Mouse (Mus musculus): ENCODE measurements around the gene Tmem181a. TPM values are rescaled to one million over a fixed set of nuclear protein-coding genes. Genes with fewer than 3 reads are reported as not detected.
"Not testable (repeated sequence)": the region's sequence is repeated elsewhere in the genome, so short reads cannot be mapped to it uniquely, and the experiment has no call there.

Gene Tmem181a
- 1 to 10 TPM; 3.7 to 4.2 TPM for total RNA-seq (2021)
- long read RNA-seq, experiment 1, full-length matches to known transcripts = 5 of 7 reads
- long read RNA-seq, experiment 1, partial matches to known transcripts = 1 of 7 reads
- long read RNA-seq, experiment 1, other reads (novel, unspliced or antisense) = 1 of 7 reads
- long read RNA-seq, experiment 2, full-length matches to known transcripts = 6 of 10 reads
- long read RNA-seq, experiment 2, partial matches to known transcripts = 4 of 10 reads
- long read RNA-seq, experiment 2, other reads (novel, unspliced or antisense) = 0 of 10 reads

- not testable (repeated sequence) for DNase-seq (ENCODE audit: low spot score)
Observed at GRCm38 (mm10) chr17:6256400-6257069, at the start of gene Tmem181a. Tmem181a (plus strand) TSS chr17:6256860.

DNA sequence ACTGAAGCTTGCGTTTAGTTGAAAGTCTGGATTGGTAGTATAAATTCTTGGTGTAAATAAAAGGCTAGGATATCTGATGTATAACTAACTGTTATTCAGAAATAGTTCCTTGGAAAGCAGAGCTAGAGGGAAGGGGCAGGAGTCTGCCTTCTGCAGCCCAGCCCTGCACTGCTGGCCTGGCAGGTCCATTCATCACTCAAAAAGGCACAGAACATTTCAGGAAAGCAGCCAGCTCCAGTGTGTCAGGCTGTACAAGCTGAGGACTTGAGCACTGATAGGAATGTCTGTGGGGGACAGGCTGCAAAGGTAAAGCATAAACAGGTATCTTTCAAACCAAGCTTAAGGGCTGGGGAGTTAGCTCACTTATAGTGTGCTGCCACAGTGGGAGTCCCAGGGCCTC, 44.9 kb upstream of the Tmem181a start:
- no peak for DNase-seq (ENCODE audit: low spot score)

DNA sequence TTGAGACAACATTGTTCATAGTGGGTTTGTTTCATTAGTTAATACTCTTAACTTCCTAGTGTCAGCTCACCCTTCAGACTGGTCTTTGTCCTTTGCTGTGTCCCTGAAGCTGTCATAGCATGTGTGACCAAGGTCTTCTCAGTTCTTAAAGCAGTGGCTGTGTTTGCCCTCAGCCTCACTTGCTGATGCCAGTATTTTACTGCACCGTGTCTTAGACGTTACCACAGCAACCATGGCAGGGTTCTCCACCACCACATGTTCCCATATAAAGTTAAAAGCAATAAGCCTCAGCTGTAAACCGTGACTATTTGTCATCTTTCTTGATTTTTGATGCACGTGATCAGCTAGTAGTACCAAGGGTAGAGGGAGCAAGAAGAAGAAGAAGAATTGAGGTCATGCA, 41.0 kb upstream of the Tmem181a start:
- DNase-seq (ENCODE audit: low spot score) = no peak

DNA sequence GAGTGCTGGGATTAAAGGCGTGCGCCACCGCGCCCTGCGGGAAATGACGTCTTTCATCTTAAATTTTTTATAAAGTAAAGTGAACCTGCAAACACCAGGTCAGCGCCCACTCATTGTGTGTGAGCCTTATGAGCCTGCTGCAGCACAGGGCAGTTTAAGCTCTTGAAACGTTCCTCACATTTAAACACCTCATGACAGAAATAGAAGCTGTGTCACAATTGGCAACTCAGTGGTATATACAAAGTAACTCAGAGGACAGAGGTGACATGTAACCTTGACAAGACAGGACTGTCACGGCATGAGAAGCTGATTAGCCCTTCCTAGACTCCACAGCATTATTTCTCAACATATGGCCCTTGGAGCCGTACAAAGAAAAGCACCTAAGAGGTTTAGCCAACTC, 40.1 kb upstream of the Tmem181a start:
- DNase-seq (ENCODE audit: low spot score) = no peak

- not testable (repeated sequence) for DNase-seq (ENCODE audit: low spot score)
Observed at GRCm38 (mm10) chr17:6232633-6233032, 24.0 kb upstream of the Tmem181a start.

DNA sequence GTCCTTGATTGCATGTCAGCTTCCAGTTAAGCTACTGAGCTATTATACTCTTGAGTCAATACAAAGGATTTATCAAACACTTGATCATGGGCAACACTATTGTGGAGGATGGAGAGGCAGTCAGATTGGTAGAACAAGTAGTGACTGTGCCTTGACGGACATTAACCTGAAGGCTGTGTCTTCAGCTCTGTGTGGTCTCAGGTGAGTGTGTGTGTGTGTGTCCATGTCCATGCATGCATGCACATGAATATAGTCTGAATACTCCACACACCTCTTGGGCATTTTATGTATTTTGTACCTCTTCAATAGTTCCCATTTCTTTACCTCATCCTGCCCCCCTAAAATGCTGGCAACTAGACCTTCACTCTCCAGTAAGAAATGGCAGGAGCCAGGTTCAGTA, 5.4 kb upstream of the Tmem181a start:
- DNase-seq (ENCODE audit: low spot score) = not testable (repeated sequence)

DNA sequence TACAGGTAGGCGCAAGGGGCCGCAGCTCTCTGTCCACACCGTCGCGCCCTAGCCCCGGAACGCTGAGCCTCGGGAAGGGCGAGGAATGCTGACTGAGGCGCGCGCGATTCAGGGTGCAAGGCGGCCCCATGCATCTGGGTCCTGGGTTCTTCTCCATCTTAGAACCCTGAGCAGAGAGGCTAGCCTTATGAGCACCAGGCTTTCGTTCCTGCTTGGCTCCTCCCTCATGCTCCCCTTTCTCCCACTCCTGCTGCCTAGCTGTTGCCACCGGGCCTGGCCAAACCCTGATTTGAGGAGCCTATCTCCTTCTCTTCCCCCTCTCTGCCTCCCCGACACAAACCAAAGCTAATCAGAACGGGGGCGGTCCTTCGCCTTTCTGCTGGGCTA, 403 bp downstream of the Tmem181a start:
- not testable (repeated sequence) for DNase-seq (ENCODE audit: low spot score)

DNA sequence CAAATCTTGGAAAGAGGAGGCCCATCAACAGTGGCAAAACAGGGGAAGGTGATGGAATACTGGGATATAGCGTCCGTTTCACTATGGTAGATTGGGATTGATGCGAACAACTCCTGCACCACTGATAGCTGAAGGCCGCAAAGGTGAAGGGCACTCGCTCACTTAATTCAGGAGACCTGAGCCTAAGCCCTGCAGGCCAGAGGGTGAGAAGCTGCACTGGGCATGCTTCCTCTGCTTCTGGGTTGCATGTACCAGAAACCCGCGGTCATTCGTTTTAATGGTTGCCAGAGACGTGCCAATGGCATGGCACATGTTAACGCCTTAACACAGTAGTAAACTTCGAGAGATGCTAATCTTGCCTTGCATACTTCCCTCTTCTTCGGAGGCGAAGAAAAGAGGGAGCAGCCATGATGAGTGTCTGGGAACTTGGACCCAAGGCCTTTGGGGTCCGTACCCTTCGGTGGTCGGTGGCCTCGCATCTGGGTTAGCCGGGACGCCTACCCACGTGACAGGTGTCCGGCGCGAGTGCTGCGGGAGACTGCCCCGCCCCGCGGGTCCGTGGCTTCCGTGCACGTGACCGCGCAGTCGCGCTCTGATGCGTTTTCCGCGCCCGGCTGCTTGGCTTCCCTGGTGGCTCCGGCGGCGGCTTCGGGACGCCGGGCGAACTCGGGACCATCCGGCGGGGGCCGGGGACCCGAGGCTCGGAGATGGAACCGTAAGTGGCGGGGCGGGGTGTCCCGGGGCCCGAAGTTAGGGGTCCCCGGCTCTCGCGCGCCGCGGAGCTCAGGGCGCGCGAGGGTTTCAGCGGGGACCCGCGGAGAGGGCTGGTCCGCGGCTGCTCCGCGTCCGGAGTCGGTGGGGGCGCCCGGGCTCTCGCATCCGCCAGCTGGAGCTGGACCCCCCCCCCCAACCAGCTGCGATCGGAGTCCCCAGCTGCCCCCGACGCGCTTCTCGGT, 13.5 kb downstream of the Tmem181a start:
- DNase-seq (ENCODE audit: low spot score) = not testable (repeated sequence)

GRCm38 (mm10) chr17:6270840-6271239, 14.2 kb downstream of the Tmem181a start:
- not testable (repeated sequence) for DNase-seq (ENCODE audit: low spot score)

DNA sequence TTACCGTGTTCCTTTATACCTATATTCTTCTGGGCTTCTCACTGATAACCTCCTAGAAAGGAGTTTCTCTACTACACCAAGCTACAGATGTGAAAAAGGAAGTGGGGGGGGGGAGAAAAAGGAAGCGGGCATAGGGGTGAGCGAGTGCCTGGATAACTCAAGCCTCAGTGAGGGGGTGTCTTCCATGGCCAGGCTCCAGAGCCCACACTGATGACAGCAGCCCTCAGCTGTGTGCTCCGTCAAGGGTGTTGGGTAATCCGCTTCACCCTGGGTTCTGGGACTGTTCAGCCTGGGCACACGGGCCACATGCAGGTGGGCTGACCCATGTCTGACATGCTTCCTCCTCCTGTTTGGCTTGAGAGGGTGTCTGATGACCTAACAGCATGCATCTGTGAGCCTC, 15.3 kb downstream of the Tmem181a start:
- DNase-seq (ENCODE audit: low spot score) = not testable (repeated sequence)

GRCm38 (mm10) chr17:6274693-6275092, 18.0 kb downstream of the Tmem181a start:
- DNase-seq (ENCODE audit: low spot score) = not testable (repeated sequence)

DNA sequence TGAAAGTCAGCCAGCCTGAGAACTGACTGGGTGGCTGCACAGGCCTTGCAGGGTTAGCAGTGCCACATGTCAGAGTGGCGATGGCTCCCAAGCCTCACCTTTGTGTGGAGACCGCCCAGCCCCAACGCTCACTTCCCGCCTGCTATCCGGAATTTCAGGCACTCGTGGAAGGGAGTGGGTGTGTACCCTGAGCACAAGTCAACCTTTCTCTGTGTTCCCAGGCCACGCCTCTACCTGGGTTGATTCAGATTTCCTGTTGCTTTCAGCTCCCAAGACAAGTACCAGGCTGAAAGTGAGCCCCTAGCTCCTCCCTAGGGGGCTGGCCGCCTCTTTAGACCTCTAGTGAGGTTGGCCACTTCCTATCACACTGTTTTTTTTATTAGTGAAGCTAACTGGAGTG, 22.5 kb downstream of the Tmem181a start:
- DNase-seq (ENCODE audit: low spot score) = not testable (repeated sequence)

- not testable (repeated sequence) for DNase-seq (ENCODE audit: low spot score)
Observed at GRCm38 (mm10) chr17:6279772-6280171, 23.1 kb downstream of the Tmem181a start.

DNA sequence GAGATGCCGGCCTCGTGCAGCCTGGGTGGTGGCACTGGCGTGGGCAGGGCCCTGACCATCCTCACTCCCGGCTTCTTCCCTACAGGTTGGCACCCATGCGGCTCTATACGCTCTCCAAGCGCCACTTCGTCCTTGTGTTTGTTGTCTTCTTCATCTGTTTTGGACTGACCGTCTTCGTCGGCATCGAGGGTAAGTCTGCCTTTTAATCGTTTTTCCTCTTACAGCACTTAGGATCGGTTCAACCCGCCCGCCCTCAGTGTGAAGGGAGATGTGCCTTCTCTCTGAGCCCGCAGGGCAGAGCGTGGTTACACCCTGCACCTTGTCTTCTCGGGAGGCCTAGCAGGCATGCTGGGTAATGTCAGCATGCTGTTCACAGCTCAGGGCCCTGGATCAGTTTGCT, 23.9 kb downstream of the Tmem181a start:
- DNase-seq (ENCODE audit: low spot score) = not testable (repeated sequence)

DNA sequence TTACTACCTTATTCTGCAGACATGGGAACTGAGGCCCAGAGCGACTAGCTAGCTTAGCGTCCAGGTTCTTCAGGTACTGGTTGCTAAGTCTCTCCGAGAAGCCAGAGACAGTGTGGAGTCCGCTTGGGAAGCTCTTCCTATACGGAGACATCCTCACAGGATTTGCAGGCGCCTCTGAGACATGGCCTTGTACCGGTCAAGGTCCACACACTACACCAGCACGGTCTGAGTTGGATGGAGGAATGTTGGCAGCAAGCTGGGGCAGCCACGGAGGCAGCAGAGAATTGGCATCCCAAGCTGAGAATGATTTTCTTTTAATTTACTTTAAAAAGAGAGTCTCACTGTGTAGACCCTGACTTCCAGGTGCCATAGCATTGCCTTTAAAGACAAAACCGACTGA, 26.5 kb downstream of the Tmem181a start:
- DNase-seq (ENCODE audit: low spot score) = not testable (repeated sequence)

DNA sequence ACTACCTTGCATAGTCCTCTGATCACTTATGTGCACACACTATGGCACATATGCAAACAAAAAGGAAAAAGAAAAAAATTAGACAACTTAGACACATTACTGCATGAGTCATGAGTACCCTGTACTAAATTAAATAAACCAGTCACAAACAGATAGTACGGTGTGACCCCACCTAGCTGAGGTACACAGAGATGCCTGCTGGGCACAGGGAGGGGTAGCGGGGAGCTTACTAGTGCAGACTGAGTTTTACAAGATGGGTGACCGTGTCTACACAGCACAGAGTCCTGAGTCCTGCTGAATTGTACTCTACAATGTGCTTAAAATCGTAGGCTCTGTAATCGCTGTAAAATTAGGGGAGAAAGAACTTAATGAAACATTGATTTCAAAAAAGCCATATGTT, 29.5 kb downstream of the Tmem181a start:
- not testable (repeated sequence) for DNase-seq (ENCODE audit: low spot score)

DNA sequence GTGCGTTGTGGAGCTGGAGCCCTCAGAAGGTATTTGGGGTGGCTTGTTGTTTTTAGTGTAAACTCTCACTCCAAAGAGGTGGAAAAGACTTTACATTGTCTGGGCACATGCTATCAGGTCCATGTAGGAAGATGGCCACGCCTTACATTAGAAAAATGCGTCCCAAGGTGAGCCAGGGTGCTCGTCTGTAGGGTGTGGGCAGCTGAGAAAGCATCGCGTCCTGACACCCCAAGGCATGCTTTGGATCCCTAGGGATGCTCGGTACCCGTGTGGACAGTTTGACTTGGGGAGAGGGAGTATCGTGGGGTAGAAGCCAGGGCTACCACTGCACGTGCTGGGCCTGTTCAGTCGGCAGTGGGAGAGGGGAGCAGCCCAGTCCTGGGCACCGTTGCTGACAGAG, 32.4 kb downstream of the Tmem181a start:
- DNase-seq (ENCODE audit: low spot score) = not testable (repeated sequence)

DNA sequence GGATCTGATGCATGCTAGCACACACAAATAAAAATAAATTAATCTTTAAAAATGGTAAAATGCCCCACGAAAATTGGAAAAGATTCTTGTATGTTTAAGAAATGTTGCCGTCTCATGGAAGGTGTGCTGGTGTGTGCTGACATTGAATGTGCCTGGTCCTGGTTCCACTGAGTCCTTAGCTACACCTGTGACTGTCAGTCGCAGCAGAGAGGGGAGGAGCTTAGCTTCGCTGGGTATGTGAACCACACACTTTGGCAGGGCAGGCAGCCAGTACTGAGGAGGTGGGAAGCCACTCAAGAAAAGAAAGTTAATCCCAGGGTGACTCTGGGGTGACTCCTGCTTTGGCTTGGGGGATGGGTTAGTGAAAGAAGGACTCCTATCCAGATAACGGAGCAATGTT, 37.2 kb downstream of the Tmem181a start:
- not testable (repeated sequence) for DNase-seq (ENCODE audit: low spot score)

DNA sequence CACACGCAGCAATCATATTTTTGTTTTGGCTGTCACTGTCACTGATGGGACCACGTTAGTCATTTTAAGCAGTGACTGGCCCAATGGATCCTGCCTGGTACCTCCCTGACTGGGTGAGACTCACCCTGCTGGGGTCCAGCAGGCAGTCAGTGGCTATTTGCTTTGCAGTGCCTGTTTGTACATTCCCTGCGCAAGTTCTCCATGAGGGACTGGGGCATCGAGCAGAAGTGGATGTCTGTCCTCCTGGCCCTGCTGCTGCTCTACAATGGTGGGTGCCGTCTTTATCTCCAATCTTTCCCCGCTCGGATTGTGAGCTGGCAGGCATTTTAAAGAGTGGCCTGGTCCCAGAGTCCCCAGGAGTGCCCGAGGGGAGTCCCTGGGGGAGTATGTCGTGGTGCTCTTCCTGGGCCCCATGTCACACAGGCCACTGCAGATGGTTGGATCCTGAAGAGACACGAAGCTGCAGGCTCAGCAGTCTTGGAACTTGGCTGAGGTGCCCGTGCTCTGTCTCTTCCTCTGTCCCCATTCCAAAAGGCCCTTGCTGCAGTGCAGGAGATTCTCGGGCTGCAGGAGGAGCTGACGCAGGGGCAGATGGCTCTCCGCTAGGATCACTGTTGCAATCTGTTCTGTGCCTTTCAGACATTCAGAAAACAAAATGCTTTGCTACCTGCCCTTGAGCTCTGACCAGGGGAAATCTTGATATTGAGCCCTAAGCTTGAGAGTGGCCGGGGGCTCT, 40.6 kb downstream of the Tmem181a start:
- not testable (repeated sequence) for DNase-seq (ENCODE audit: low spot score)

- DNase-seq (ENCODE audit: low spot score) = not testable (repeated sequence)
Observed at GRCm38 (mm10) chr17:6300190-6300863, 43.7 kb downstream of the Tmem181a start.

DNA sequence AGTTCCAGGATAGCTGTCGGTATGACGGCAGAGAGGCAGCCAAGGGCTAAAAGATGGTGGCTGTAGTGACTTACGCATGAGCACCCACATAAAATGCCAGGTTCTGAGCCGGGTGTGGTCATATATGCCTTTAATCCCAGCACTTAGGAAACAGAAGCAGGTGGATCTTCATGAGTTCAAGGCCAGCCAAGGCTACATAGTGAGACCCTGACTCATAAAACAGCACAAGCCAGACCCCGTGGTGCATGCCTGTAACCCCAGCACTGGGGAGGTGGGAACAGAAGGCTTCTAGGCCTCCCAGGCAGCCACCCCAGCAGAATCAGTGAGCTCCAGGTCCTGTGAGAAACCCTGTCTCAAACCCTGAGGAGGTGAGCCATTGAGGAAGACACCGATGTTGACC, 48.2 kb downstream of the Tmem181a start:
- not testable (repeated sequence) for DNase-seq (ENCODE audit: low spot score)

All from gastrocnemius, adult 18-20 months (tissue).